Mouse (Mus musculus) bone marrow, adult 2 months (tissue): Measurements from ENCODE around the gene Polg.

Experiments
- CTCF ChIP-seq: fragments of 200-500 bp; IDR thresholded peaks from 2 replicates; pipeline ENCODE4 v1.5.1; 2011; ENCODE audit warnings: low read length, control low read depth; ENCODE audit not compliant: control insufficient read depth, insufficient read depth
- POLR2A ChIP-seq: fragments of 200-500 bp; IDR thresholded peaks from 2 replicates; pipeline ENCODE4 v1.6.1; 2011; ENCODE audit warnings: low read depth, mild to moderate bottlenecking, control low read depth, low read length, borderline replicate concordance; ENCODE audit not compliant: control insufficient read depth

DNA sequence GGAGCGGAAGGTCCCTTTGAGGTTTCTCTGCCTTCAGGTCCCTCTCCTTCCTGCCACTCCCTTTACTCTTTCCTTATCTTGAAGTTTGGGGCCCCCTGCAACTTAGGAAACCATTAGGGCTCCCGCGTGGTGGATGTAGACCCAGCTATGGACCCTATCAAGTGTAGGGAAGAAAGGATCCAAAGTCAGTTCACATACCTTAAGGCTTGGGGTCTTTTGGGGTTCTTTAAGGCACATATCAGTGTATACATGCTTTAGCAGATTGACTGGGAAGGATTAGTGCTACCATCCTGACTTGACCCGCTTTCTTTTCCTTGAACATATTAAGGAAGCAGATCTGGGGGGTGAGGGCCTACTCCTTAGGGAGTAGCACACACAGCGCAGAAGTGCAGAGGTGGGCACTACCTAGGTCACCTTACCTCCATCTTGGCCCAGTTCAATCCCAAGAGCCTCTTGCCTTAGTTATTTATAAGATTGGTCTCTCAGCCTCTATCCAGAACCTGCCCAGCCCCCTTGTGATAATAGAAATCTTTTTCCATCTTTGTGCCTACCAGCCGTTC is 40.4 kb upstream of the Polg start:
- TF ChIP-seq POLR2A (no peak), CTCF (no peak)
